Mouse (Mus musculus) kidney, embryonic 16.5 days (tissue): ENCODE results near the gene Dnm1. TPM values are rescaled to one million over a fixed set of nuclear protein-coding genes. Genes with fewer than 3 reads are reported as not detected.

Experiments used
- ATAC-seq: fragments of 200-750 bp; cut with Nextera tagmentation; 2 replicates; pipeline ENCODE4 v1.8.0; 2017; ENCODE audit warnings: moderate TSS enrichment; ENCODE audit not compliant: low FRiP score, low TSS enrichment
- H3K27ac ChIP-seq: fragments of 300-500 bp; sonication (generic); 2 replicates; pipeline ENCODE4 v1.5.1; 2014; ENCODE audit warnings: low read length
- H3K27me3 ChIP-seq: fragments of 300-500 bp; sonication (generic); 2 replicates; pipeline ENCODE4 v1.6.1; 2014; ENCODE audit warnings: low read length, control low read depth, mixed read lengths; ENCODE audit not compliant: insufficient read depth
- H3K36me3 ChIP-seq: fragments of 300-500 bp; sonication (generic); 2 replicates; pipeline ENCODE4 v1.6.1; 2014; ENCODE audit warnings: low read length, control low read depth, mixed read lengths; ENCODE audit not compliant: insufficient read depth
- H3K4me1 ChIP-seq: fragments of 300-500 bp; sonication (generic); 2 replicates; pipeline ENCODE4 v1.6.1; 2014; ENCODE audit warnings: low read length, control low read depth, mixed read lengths; ENCODE audit not compliant: insufficient read depth
- H3K4me2 ChIP-seq: fragments of 300-500 bp; sonication (generic); replicated peaks from 2 replicates; pipeline ENCODE4 v1.6.1; 2014; ENCODE audit warnings: low read depth, low read length
- H3K4me3 ChIP-seq: fragments of 300-500 bp; sonication (generic); 2 replicates; pipeline ENCODE4 v1.5.1; 2014; ENCODE audit warnings: mild to moderate bottlenecking, low read length
- H3K9ac ChIP-seq: fragments of 300-500 bp; sonication (generic); replicated peaks from 2 replicates; pipeline ENCODE4 v1.6.1; 2014; ENCODE audit warnings: low read length
- H3K9me3 ChIP-seq: fragments of 300-500 bp; sonication (generic); 2 replicates; pipeline ENCODE4 v1.6.1; 2016; ENCODE audit warnings: low read length, control low read depth
- WGBS: fragments of 180-500 bp; shearing (Covaris S2); extraction: QIAGEN DNeasy Blood & Tissue Kit; methylation state at CpG from one replicate; pipeline ENCODE4 v1.1.7; 2014; 5-methylcytosine and 5-hydroxymethylcytosine counted together
- polyA plus RNA-seq: library from polyadenylated mRNA; unstranded; fragments of >200 nt; fragmentation: Nextera tagmentation; extraction: Ambion mirVana; gene quantifications from 2 replicates; pipeline ENCODE4 v1.2.1, GENCODE M21; 2015

Gene Dnm1
- polyA plus RNA-seq, 1 experiment from 2014 or later, result 5.4 TPM

DNA sequence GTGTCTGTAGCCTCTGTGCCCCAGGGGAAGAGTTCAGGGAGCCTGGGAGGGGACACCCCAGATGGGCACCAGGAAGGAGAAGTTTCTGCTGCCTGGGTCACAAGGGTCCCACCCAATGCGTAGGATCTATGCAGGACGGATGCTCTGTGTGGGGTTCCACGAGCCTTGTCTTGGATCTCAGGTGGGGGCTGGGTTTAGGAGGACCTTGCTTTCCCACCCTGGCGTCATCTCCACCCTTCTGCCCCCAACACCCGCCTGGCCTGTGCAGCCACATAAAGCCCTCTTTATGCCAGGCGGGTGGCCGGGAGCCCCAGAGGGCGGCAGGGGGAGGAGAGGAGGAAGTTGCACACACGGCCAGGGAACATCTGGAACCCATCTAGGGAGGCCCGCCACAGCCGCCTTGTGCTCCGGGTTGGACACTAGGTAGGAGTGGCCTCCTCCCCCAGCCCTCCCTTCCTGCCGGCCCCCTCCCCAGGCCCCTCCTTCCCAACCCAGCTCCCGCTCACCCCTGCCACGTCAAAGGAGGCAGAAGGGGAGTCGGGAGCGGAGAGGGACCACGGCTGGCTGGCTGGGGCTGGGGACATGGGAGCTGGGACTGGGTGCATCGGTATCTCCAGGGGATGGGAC, 35.2 kb downstream of the Dnm1 start:
- Histone ChIP-seq H3K4me3 (peak overlapping the region; percentile 55), H3K9me3 (no peaks in the 10 kb centered on the region), H3K9ac (peak overlapping the region; percentile 77), H3K27me3 (no peaks in the 10 kb centered on the region), H3K27ac (peak overlapping the region; percentile 92), H3K36me3 (no peaks in the 10 kb centered on the region), H3K4me1 (peaks cover 52% of the 10 kb centered on the region), H3K4me2 (peak overlapping the region; percentile 62)
- 3% methylated on average over 17 of the region's 19 CpGs for WGBS
- peak; percentile 90 for ATAC-seq

DNA sequence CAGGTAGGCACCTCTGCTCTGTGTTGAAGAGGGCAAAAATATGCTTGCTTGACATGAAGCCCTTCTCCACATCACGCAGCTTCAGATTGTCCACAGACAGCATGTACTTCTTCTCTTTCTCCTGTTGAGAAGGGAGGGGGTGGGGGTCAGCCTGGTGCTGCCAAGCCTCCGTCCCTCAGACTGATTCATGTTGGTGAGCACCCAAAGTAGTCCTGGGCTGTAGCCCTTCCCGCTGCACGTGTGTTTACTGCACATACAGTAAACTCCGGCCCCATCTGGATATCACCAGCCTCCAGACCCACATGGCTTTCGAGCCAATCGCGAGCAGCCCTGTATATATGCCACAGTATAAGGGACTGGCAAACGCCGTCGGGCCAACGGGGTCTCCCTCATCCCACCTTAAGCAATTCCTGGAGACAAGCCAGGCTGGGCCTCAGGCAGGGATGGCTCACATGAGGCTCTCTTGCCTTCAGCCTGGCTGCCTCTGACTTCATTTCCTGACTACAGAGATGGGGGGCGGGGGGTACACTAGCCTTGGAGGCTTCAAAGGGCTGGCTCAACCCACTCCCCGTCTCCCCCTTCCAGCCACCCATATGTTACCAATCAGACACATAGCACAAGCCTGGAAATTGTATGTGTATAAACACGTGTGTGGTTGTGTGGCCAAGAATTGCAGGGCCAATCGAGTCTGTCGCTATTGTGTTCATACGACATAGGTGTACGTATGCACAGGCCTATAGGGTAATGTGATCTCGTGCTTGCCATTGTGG, 36.1 kb downstream of the Dnm1 start:
- Histone ChIP-seq H3K4me1 (peaks cover 58% of the 10 kb centered on the region), H3K9ac (peak overlapping the region; percentile 14; the same call in 1 of the 2 replicates), H3K4me3 (no peak overlapping the region), H3K27ac (peak overlapping the region; percentile 92), H3K36me3 (no peaks in the 10 kb centered on the region), H3K9me3 (no peaks in the 10 kb centered on the region), H3K27me3 (no peaks in the 10 kb centered on the region), H3K4me2 (no peak overlapping the region)
- 48% methylated on average over 20 of the region's 20 CpGs for WGBS
- peak; percentile 14; the same call in 1 of the 2 replicates for ATAC-seq

DNA sequence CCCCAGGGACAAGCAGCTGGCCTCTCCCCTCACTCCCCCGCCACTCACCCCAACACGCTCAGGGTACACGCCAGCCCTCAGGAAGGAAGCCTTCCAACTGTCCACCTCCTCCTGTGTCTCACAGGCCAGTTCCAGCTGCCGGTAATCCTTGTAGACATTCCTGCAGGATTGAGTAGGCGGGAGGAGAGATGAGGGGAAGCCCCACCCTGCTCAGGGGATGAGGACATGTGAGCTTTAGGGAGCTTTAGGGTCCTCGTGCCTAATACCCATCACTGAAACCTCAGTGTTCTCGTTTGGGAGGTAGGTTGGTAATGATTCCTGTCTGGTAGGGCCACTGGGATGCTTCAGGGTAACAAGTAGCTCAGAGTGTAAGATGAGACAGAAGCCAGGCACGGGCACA, 37.4 kb downstream of the Dnm1 start:
- H3K4me3 ChIP-seq, result no peak overlapping the region

DNA sequence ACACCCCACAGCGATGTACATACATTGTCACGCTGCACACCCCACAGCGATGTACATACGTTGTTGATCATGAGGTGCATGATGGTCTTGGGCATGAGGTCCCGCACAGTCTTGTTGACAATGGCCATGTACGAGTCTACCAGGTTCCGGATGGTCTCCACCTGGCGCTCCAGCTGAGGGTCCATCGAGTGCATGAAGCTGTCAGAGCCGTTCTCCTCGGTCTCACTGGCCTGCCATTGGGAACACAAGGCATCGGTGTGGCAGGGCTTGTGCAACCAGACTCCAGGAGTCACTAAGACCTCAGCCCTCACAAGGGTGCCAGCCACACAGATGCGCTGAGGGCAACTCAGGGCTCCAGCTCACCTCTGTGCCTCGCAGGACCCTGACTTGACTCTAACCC, 38.3 kb downstream of the Dnm1 start:
- peaks cover 67% of the 10 kb centered on the region for H3K4me1 ChIP-seq
- no peaks in the 10 kb centered on the region for H3K36me3 ChIP-seq
- no peak overlapping the region for H3K9ac ChIP-seq
- no peak overlapping the region for H3K4me3 ChIP-seq
- no peaks in the 10 kb centered on the region for H3K27me3 ChIP-seq
- no peak overlapping the region for H3K4me2 ChIP-seq
- H3K9me3 ChIP-seq, result no peaks in the 10 kb centered on the region
- ATAC-seq, result no peak
- no peak overlapping the region for H3K27ac ChIP-seq
- WGBS, result 92% methylated on average over 14 of the region's 14 CpGs

More for the DNA sequence above, 37.4 kb downstream of the Dnm1 start:
- ATAC-seq, result no peak
- H3K36me3 ChIP-seq, result no peaks in the 10 kb centered on the region
- no peaks in the 10 kb centered on the region for H3K9me3 ChIP-seq
- 12% methylated on average over 8 of the region's 8 CpGs for whole genome bisulfite sequencing
- H3K9ac ChIP-seq, result 0 out of 2 replicates have a peak overlapping the region, but pooled peaks have one; percentile 22
- peaks cover 71% of the 10 kb centered on the region for H3K4me1 ChIP-seq
- H3K27me3 ChIP-seq, result no peaks in the 10 kb centered on the region
- peak overlapping the region; percentile 18; the same call in 1 of the 2 replicates for H3K4me2 ChIP-seq
- peak overlapping the region; percentile 56 for H3K27ac ChIP-seq

DNA sequence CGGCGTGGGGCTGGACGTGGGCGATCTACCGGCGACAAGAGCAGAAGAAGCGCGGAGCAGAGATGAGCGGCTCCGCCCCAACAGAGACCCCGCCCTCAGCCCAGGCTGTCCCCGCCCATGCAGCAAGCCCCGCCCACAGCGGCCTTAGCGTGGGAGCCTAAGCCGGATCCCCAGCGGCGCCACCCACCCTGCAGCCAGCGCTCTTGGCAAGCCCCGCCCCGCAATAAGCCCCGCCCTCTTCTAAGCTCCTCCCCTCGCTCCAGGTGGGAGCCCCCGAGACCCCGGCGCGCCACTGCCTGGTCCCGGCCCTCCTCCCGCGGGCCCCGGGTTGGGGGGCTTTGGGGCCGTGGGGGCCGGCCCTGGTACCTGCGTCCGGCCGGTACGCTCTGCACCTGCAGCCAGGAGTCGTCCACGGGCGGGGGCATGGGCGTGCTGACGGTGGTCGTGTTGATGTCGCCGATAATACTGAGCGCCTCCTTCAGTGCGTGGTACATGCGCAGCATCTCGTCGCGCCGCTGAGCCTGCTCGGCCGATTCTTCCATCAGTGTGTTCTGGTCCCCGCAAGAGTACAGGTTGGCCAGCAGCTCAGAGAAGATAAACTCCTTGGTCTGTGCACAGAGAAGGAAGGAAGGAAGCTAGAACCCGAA, 40.7 kb downstream of the Dnm1 start:
- Histone ChIP-seq H3K4me1 (peaks cover 46% of the 10 kb centered on the region), H3K27me3 (no peaks in the 10 kb centered on the region), H3K9ac (peak overlapping the region; percentile 77), H3K4me2 (peak overlapping the region; percentile 100), H3K27ac (no peak overlapping the region), H3K4me3 (peak overlapping the region; percentile 76), H3K36me3 (0 out of 2 replicates have a peak, but pooled peaks cover under 1% of the 10 kb centered on the region), H3K9me3 (no peaks in the 10 kb centered on the region)
- 1% methylated on average over 39 of the region's 56 CpGs for WGBS
- ATAC-seq, result peak; percentile 80

DNA sequence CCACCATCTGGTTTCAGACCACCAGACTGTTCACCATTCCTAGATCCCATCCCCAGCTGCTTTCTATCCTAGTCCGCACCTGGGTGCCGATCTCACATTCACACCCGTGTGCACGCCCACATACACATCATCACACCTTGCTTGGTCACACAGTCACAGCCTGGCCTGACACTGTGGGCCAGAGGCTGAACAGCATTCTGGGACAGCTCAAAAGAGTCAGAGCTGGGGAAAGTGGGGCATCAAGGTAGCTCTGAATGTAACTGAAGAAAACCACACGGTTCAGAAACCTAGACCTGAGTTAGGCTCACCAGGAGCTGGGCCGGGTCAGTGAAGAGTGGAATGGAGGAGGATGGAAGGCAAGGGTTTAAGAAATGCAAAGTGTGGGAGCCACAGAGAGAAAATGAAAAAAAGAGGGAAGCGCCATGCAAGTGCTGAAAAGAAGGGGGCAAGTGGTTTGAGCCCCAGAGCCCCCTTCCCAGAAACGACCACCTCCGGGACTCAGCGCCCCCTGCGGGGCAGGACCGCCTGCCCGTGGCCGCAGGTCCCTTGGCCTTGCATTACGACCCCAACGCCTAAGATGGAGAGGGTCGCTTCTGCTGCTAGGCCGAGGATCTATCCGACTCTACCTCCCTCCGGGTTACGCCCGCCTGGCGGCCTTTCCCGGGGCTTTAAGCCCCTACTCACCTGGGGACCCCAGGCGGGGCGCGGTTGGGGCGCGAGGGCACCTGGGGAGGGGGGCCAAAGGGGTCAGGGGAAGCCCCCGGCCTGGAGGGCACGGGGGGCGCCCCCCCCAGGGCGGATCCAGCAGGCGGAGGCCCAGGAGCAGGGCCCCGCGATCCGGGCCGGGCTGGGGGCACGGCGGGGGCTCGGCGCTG, 41.5 kb downstream of the Dnm1 start:
- Histone ChIP-seq H3K4me1 (peaks cover 39% of the 10 kb centered on the region), H3K36me3 (peaks cover 6% of the 10 kb centered on the region), H3K27me3 (no peaks in the 10 kb centered on the region), H3K4me3 (peak overlapping the region; percentile 76), H3K4me2 (peak overlapping the region; percentile 100), H3K9ac (peak overlapping the region; percentile 77), H3K27ac (no peak overlapping the region), H3K9me3 (no peaks in the 10 kb centered on the region)
- no peak for ATAC-seq
- 9% methylated on average over 29 of the region's 42 CpGs for WGBS

DNA sequence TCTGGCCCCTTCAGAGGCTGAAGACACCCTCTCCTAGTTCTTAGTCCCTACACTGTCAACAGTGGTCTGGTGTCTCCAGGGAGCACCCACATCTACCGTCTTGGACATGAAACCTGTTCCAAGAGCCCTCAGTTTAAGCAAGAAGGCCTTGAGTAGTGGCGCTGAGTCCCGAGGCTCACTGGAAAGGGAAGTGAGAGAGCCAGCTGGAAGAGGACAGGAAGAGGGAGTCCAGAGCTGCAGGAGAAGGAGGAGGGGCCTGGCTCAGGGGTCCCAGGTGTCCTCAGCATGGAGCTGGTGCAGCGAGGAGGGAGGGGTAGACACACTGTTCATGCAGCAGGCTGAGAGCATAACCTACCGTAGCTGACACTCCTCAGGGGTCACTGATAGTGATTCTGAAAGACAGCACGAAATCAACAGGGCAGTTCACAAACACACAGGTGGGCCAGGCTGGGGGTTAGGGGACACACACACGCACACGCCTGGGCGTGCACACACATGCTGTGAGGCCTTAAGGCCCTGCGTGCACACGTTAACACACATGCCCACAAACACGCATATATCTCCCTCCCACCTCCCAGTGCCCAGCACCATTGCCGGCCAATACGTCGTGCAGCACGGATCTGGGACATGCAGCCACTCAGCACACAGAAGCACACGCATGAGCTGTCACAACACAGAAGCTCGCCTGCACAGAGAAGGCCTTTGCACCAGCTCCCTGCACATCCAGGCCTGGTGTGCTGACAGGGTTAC, 42.9 kb downstream of the Dnm1 start:
- Histone ChIP-seq H3K27ac (no peak overlapping the region), H3K9ac (0 out of 2 replicates have a peak overlapping the region, but pooled peaks have one; percentile 9), H3K36me3 (peaks cover 20% of the 10 kb centered on the region), H3K4me2 (no peak overlapping the region), H3K27me3 (no peaks in the 10 kb centered on the region), H3K4me3 (no peak overlapping the region), H3K9me3 (no peaks in the 10 kb centered on the region), H3K4me1 (peaks cover 29% of the 10 kb centered on the region)
- WGBS, result 84% methylated on average over 18 of the region's 18 CpGs
- ATAC-seq, result no peak

DNA sequence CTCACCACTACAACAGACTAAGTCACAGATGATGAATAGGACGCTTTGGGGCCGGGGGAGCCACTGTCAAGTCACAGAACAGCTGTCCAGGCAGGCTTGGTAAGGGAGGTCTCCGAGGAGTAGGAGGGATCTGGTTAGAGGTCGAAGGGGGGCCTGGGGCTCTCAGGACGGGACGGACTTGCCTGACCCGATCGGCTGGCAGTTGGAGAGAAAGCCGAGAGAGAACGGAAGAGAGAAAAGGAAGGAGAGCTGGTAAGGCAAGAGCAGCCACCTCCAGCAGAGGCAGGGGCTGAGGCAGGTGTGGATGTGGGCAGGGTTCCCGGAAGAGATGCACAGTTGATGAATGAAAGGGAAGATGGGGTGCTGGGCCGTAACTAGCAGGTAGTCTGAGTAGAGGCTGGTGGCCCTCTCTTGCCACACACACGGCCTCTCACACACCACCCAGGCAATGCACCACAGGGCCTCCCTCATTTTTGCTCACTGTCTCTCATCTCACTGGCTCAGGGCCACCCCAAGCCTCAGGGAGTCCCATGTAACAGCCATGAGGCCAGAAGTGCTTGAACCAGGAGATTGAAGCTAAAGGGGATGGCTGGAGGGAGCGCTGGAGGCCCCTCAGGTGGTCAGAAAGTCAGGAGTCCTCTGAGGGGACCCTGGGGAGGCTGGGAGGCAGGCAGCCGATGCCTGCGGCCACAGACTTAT, 44.1 kb downstream of the Dnm1 start:
- Histone ChIP-seq H3K36me3 (peaks cover 30% of the 10 kb centered on the region), H3K27me3 (no peaks in the 10 kb centered on the region), H3K4me1 (peaks cover 24% of the 10 kb centered on the region), H3K9me3 (no peaks in the 10 kb centered on the region), H3K4me2 (no peak overlapping the region), H3K27ac (no peak overlapping the region), H3K4me3 (no peak overlapping the region), H3K9ac (0 out of 2 replicates have a peak overlapping the region, but pooled peaks have one; percentile 5)
- ATAC-seq, result no peak
- WGBS, result 86% methylated on average over 16 of the region's 16 CpGs
